Comparison of ENCODE assay signal across 21 mouse cellular contexts in the genomic region with DNA sequence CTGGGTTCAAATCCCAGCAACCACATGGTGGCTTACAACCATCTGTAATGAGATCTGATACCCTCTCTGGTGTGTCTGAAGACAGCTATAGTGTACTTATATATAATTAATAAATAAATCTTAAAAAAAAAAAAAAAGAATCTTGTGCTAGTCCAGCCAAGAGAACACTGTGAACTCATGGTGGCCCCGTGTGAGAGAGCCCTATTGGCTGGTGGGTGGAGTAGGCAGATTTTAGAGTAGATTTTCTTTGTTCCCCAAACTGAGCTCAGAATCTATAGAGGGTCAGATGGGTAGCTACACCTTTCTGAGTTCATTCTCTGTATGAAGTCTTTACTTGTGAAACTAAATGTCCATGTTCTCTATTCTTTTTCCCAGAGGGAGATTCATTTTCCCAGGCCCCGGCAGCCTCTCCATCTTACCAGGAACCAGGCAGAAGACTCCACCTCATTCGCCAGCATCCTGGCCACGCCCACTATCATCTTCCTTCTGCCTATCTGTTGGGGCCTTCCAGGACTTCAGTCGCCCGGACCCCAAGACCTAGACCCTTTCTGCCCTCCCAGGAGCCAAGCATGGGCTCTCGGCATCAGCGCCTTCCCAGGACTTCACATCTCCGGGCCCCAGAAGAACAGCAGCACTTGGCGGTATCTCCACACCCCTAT. TPM values are rescaled to one million over a fixed set of nuclear protein-coding genes. Genes with fewer than 3 reads are reported as not detected.
DNase-seq lines count a peak whose midpoint lies in the region; ATAC-seq and TF ChIP-seq lines count a peak whose summit lies in the region.
"Had no signal": no experiment of that assay in that cellular context is flagged by ENCODE, and none has a peak within 500 bp of the region (broad histone marks: within the 10 kb centered on the region; RNA-seq: fewer than 3 reads in every experiment).

No protein-coding gene starts in this region.

- no peak overlapping the region for H3K27ac ChIP-seq in heart, embryonic 11.5 days (ENCODE audit: low read depth, low read length)
- no peak overlapping the region for H3K27ac ChIP-seq in liver, postnatal 0 days (ENCODE audit: low read depth)
- H3K27ac ChIP-seq: hindbrain, embryonic 12.5 days; layer of hippocampus, adult 2 months had no signal

- TF ChIP-seq EP300 in liver, postnatal 0 days (IDR thresholded peaks at IDR 0.05; ENCODE audit: low read depth), result no peak

- 63% methylated on average over 10 of the region's 10 CpGs for WGBS in heart, embryonic 11.5 days (ENCODE audit: insufficient replicate concordance)
- WGBS in liver, postnatal 0 days (ENCODE audit: insufficient replicate concordance), result 69% methylated on average over 10 of the region's 10 CpGs

- H3K4me1 ChIP-seq in heart, embryonic 11.5 days (ENCODE audit: control insufficient read depth, insufficient read depth, low read length), result peaks cover 23% of the 10 kb centered on the region
- H3K4me1 ChIP-seq in liver, postnatal 0 days (ENCODE audit: insufficient read depth), result peaks cover 49% of the 10 kb centered on the region

- H3K4me3 ChIP-seq in heart, embryonic 11.5 days (ENCODE audit: low read depth, low read length), result no peak overlapping the region
- no peak overlapping the region for H3K4me3 ChIP-seq in liver, postnatal 0 days (ENCODE audit: low read depth, low read length)
- H3K4me3 ChIP-seq: hindbrain, embryonic 12.5 days; layer of hippocampus, adult 2 months had no signal

- H3K9ac ChIP-seq in heart, embryonic 11.5 days (ENCODE audit: low read depth, low read length), result no peak overlapping the region
- no peak overlapping the region for H3K9ac ChIP-seq in liver, postnatal 0 days (replicated peaks)
- H3K9ac ChIP-seq: hindbrain, embryonic 12.5 days had no signal

- no peaks in the 10 kb centered on the region for H3K27me3 ChIP-seq in heart, embryonic 11.5 days (ENCODE audit: control insufficient read depth, insufficient read depth, low read length)
- no peaks in the 10 kb centered on the region for H3K27me3 ChIP-seq in liver, postnatal 0 days (ENCODE audit: insufficient read depth, low read length)

- peak overlapping the region; percentile 22 for H3K4me2 ChIP-seq in heart, embryonic 11.5 days
- peak overlapping the region; percentile 62 for H3K4me2 ChIP-seq in liver, postnatal 0 days (ENCODE audit: low read depth, low read length)
- H3K4me2 ChIP-seq: hindbrain, embryonic 12.5 days had no signal

- TF ChIP-seq CTCF in liver, postnatal 0 days (IDR thresholded peaks at IDR 0.05; ENCODE audit: low read depth), result no peak

- no peaks in the 10 kb centered on the region for H3K9me3 ChIP-seq in heart, embryonic 11.5 days (replicated peaks; ENCODE audit: control insufficient read depth, low read length)
- no peaks in the 10 kb centered on the region for H3K9me3 ChIP-seq in liver, postnatal 0 days (ENCODE audit: low read length)
- H3K9me3 ChIP-seq: hindbrain, embryonic 12.5 days had no signal

- ATAC-seq in heart, embryonic 11.5 days (replicated peaks; ENCODE audit: insufficient number of reproducible peaks, low FRiP score, low TSS enrichment), result no peak
- no peak for ATAC-seq in liver, postnatal 0 days
- ATAC-seq in granulocyte monocyte progenitor cell, adult 5-6 weeks (replicated peaks; ENCODE audit: poor library complexity, severe bottlenecking), result no peak
- ATAC-seq: activated CD4-positive, CD25-positive, alpha-beta regulatory T cell, adult 4 months; lung, postnatal 0 days; midbrain, embryonic 16.5 days had no signal

- DNase-seq in heart, postnatal 4 days, result no peak
- DNase-seq in R1 (ENCODE audit: low read depth, low spot score), result peak; percentile 56
- peak; percentile 79 for DNase-seq in liver
- peak; percentile 23 for DNase-seq in liver, postnatal 0 days
- no peak for DNase-seq in frontal cortex, postnatal 36 days (ENCODE audit: low spot score in 2 of 2)
- DNase-seq: adrenal gland, postnatal 10 days; cerebellum, adult 11 months; cerebellum, postnatal 10 days; gastrocnemius, postnatal 10 days; heart, postnatal 10 days; kidney, adult 2 months; kidney, postnatal 14 days; layer of hippocampus, postnatal 36 days; right cerebral cortex, postnatal 25 days had no signal

- no peaks in the 10 kb centered on the region for H3K36me3 ChIP-seq in heart, embryonic 11.5 days (ENCODE audit: control insufficient read depth, insufficient read depth, low read length)
- H3K36me3 ChIP-seq in liver, postnatal 0 days (replicated peaks; ENCODE audit: insufficient read depth, low read length), result peaks cover 15% of the 10 kb centered on the region; the same call in 1 of the 2 replicates
- H3K36me3 ChIP-seq: hindbrain, embryonic 12.5 days had no signal

RNA-seq across cellular contexts. Expression of gene Supt4a, which starts 6.6 kb away (rescaled TPM):
- 114 and 120 TPM in 2 replicates for polyA plus RNA-seq in heart, embryonic 11.5 days (2014; fragmentation: Nextera tagmentation; extraction: Ambion mirVana)
- total RNA-seq in heart, postnatal 4 days (2021), result 10 to 100 TPM; 47.9 to 49.9 TPM
- polyA plus RNA-seq in liver, postnatal 0 days (2015; fragmentation: Nextera tagmentation; extraction: Ambion mirVana), result 114 and 120 TPM in 2 replicates
- 130 and 136 TPM in 2 replicates for total RNA-seq in granulocyte monocyte progenitor cell, adult 5-6 weeks (2014; fragmentation: Nextera tagmentation)
- 58.6 and 81.1 TPM in 2 replicates for total RNA-seq in granulocyte monocyte progenitor cell, adult 5-6 weeks (2017)

RNA-seq across cellular contexts. Expression of gene Tspoap1, which starts 29.6 kb away (rescaled TPM):
- 0.72 and 1.2 TPM in 2 replicates for polyA plus RNA-seq in heart, embryonic 11.5 days (2014; fragmentation: Nextera tagmentation; extraction: Ambion mirVana)
- under 1 TPM in 1 of 2 experiments, not detected in 1; 0.07 TPM for total RNA-seq in heart, postnatal 4 days (2021)
- polyA plus RNA-seq in liver, postnatal 0 days (2015; fragmentation: Nextera tagmentation; extraction: Ambion mirVana), result 0.59 and 1.2 TPM in 2 replicates
- 100 and 132 TPM in 2 replicates for total RNA-seq in granulocyte monocyte progenitor cell, adult 5-6 weeks (2014; fragmentation: Nextera tagmentation)
- total RNA-seq in granulocyte monocyte progenitor cell, adult 5-6 weeks (2017), result 51.8 and 56.2 TPM in 2 replicates

Comparison
In these comparisons a context has a peak if more than half of its experiments do, and no peak if none do; other contexts are left out.
1. DNase-seq: peak in R1 (single experiment), liver (single experiment) and liver, postnatal 0 days (single experiment); none in heart, postnatal 4 days (single experiment) and frontal cortex, postnatal 36 days (0 of 2).
2. RNA of gene Tspoap1, which starts 29.6 kb away (total RNA-seq): 51.8 to 132 TPM in granulocyte monocyte progenitor cell, adult 5-6 weeks; 0.07 TPM in heart, postnatal 4 days; every median in the first group is over 10 times any median in the second.